Mouse (Mus musculus) embryonic facial prominence, embryonic 13.5 days (tissue): ENCODE measurements around the gene Sar1b. TPM values are rescaled to one million over a fixed set of nuclear protein-coding genes. Genes with fewer than 3 reads are reported as not detected.
"Not testable (repeated sequence)": the region's sequence is repeated elsewhere in the genome, so short reads cannot be mapped to it uniquely, and the experiment has no call there.

Experiments used
- ATAC-seq: fragments of 200-750 bp; cut with Nextera tagmentation; 2 replicates; pipeline ENCODE4 v1.8.0; 2017; ENCODE audit warnings: low read depth; ENCODE audit not compliant: insufficient number of reproducible peaks, insufficient read depth, low FRiP score, low TSS enrichment
- H3K27ac ChIP-seq: fragments of 300-500 bp; sonication (generic); 2 replicates; pipeline ENCODE4 v1.5.1; 2015; ENCODE audit warnings: moderate library complexity, mild to moderate bottlenecking, inconsistent platforms
- H3K27me3 ChIP-seq: fragments of 300-500 bp; sonication (generic); 2 replicates; pipeline ENCODE4 v1.6.1; 2015; ENCODE audit warnings: mild to moderate bottlenecking, inconsistent platforms
- H3K36me3 ChIP-seq: fragments of 300-500 bp; sonication (generic); 2 replicates; pipeline ENCODE4 v1.6.1; 2015; ENCODE audit warnings: mild to moderate bottlenecking, inconsistent platforms
- H3K4me1 ChIP-seq: fragments of 300-500 bp; sonication (generic); 2 replicates; pipeline ENCODE4 v1.6.1; 2015; ENCODE audit warnings: inconsistent platforms
- H3K4me2 ChIP-seq: fragments of 300-500 bp; sonication (generic); 2 replicates; pipeline ENCODE4 v1.6.1; 2015; ENCODE audit warnings: moderate library complexity, mild to moderate bottlenecking, inconsistent platforms
- H3K4me3 ChIP-seq: fragments of 300-500 bp; sonication (generic); 2 replicates; pipeline ENCODE4 v1.5.1; 2015; ENCODE audit warnings: mild to moderate bottlenecking, inconsistent platforms
- H3K9ac ChIP-seq: fragments of 300-500 bp; sonication (generic); 2 replicates; pipeline ENCODE4 v1.6.1; 2015; ENCODE audit warnings: mild to moderate bottlenecking, inconsistent platforms
- H3K9me3 ChIP-seq: fragments of 300-500 bp; sonication (generic); 2 replicates; pipeline ENCODE4 v1.6.1; 2016; ENCODE audit warnings: inconsistent platforms
- WGBS: fragments of 180-500 bp; shearing (Covaris S2); methylation state at CpG from one replicate; pipeline ENCODE4 v1.1.7; 2015; ENCODE audit warnings: mixed read lengths; 5-methylcytosine and 5-hydroxymethylcytosine counted together
- polyA plus RNA-seq: library from polyadenylated mRNA; unstranded; fragments of >200 nt; fragmentation: Nextera tagmentation; extraction: Ambion mirVana; gene quantifications from 2 replicates; pipeline ENCODE4 v1.2.1, GENCODE M21; 2015

Sar1b gene
- polyA plus RNA-seq, 1 experiment from 2014 or later = 96.5 TPM

- H3K27me3 ChIP-seq = peaks cover 5% of the 10 kb centered on the region; the same call in 1 of the 2 replicates
- H3K9ac ChIP-seq = no peak overlapping the region
- WGBS = 91% methylated on average over 5 of the region's 5 CpGs
- no peak for ATAC-seq
- H3K27ac ChIP-seq = no peak overlapping the region
- no peak overlapping the region for H3K4me3 ChIP-seq
- 0 out of 2 replicates have a peak, but pooled peaks cover 7% of the 10 kb centered on the region for H3K36me3 ChIP-seq
- H3K4me1 ChIP-seq = peaks cover 18% of the 10 kb centered on the region
- no peaks in the 10 kb centered on the region for H3K9me3 ChIP-seq
- H3K4me2 ChIP-seq = no peak overlapping the region
Observed at GRCm38 (mm10) chr11:51757625-51758024, 5.9 kb upstream of the Sar1b start.

DNA sequence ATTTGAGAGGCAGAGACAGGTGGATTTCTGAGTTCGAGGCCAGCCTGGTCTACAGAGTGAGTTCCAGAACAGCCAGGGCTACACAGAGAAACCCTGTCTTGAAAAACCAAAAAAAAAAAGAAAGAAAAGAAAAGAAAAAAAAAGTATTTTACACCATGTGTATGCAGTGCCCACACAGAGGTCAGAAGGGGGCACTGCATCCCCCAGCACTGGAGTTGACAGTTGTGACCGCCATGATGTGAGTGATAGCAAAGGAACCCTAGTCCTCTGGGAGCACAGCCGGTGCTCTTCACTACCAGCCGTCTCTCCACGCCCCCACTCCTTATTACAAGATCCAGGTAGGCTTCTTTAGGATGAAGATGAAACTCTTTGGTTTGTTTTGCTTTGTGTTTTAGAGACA lies 5.3 kb upstream of the Sar1b start:
- H3K4me2 ChIP-seq, H3K27me3 ChIP-seq, ATAC-seq, H3K4me3 ChIP-seq, H3K36me3 ChIP-seq, H3K9me3 ChIP-seq, H3K9ac ChIP-seq, H3K27ac ChIP-seq: not testable (repeated sequence)
- 82% methylated on average over 5 of the region's 5 CpGs for WGBS
- peaks cover 21% of the 10 kb centered on the region for H3K4me1 ChIP-seq

DNA sequence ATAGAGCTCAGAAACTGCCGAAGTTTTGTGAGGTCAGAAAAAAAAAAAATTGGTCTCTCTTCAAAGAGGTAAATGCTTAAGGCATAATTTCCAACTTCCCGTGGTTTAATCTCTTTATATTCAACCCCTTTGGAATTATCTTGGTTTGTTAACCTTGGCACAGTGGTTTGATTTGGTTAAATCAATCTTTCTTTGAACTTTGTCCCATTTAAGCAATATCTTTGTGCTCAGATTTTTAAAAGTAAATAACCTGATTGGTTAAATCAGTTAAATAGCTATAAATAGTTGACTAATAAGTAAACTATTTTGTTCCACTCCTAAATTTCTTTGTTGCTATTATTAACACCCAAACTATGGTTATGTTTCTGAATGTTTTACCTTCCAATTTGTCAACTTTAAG lies 4.2 kb upstream of the Sar1b start:
- Histone ChIP-seq H3K36me3 (no peaks in the 10 kb centered on the region), H3K27me3 (peaks cover 5% of the 10 kb centered on the region; the same call in 1 of the 2 replicates), H3K9ac (no peak overlapping the region), H3K27ac (no peak overlapping the region), H3K4me1 (peaks cover 16% of the 10 kb centered on the region), H3K4me2 (no peak overlapping the region), H3K9me3 (no peaks in the 10 kb centered on the region), H3K4me3 (no peak overlapping the region)
- WGBS = 63% methylated on average over 2 of the region's 2 CpGs
- ATAC-seq = no peak

DNA sequence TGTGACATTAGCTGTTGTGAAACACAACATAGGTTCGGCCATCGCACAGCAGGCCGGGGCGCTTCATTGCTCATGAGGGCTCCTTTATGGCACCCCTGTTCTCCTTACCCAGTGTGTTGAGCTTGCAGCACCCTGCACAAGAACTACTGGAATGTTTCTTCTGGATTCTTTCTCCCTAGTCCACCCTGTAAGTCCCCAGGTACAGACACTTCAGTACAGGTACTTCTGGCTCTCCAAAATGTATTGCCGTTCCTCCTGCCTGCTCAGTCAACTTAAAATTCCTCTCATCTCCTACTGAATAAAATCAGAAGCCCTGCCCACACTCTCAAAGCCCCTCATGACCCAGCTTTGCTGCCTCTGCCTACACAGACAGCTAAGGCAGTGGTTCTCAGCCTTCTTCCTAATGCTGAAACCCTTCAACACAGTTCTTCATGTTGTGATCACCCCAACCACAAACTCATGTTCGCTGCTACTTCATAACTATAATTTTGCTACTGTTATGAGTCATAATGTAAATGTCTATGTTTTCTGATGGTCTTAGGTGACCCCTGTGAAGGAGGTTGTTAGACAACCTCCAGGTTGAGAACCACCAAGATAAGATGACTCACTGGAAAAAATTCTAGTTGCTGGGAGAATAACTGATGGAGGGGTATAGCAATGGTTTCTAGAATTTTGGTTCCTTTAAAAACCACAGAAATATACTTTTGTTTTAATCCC lies 3.4 kb upstream of the Sar1b start:
- Histone ChIP-seq H3K9ac (no peak overlapping the region), H3K36me3 (no peaks in the 10 kb centered on the region), H3K4me3 (no peak overlapping the region), H3K9me3 (no peaks in the 10 kb centered on the region), H3K27ac (no peak overlapping the region), H3K4me1 (peaks cover 16% of the 10 kb centered on the region), H3K4me2 (no peak overlapping the region), H3K27me3 (peaks cover 5% of the 10 kb centered on the region; the same call in 1 of the 2 replicates)
- no peak for ATAC-seq
- 84% methylated on average over 6 of the region's 6 CpGs for WGBS

- Histone ChIP-seq H3K9ac (no peak overlapping the region), H3K4me1 (peaks cover 12% of the 10 kb centered on the region), H3K36me3 (no peaks in the 10 kb centered on the region), H3K27ac (no peak overlapping the region), H3K4me3 (no peak overlapping the region), H3K27me3 (peaks cover 5% of the 10 kb centered on the region; the same call in 1 of the 2 replicates), H3K9me3 (no peaks in the 10 kb centered on the region), H3K4me2 (no peak overlapping the region)
- 76% methylated on average over 5 of the region's 5 CpGs for WGBS
- no peak for ATAC-seq
Observed at GRCm38 (mm10) chr11:51761241-51761640, 2.2 kb upstream of the Sar1b start.

- Histone ChIP-seq H3K36me3 (no peaks in the 10 kb centered on the region), H3K4me1 (peaks cover 12% of the 10 kb centered on the region), H3K27ac (no peak overlapping the region), H3K9ac (peak overlapping the region; percentile 89), H3K9me3 (no peaks in the 10 kb centered on the region), H3K4me3 (peak overlapping the region; percentile 95), H3K27me3 (peaks cover 5% of the 10 kb centered on the region; the same call in 1 of the 2 replicates), H3K4me2 (peak overlapping the region; percentile 90)
- no peak for ATAC-seq
- WGBS = 5% methylated on average over 13 of the region's 13 CpGs
Observed at GRCm38 (mm10) chr11:51763955-51764354, 468 bp downstream of the Sar1b start.

DNA sequence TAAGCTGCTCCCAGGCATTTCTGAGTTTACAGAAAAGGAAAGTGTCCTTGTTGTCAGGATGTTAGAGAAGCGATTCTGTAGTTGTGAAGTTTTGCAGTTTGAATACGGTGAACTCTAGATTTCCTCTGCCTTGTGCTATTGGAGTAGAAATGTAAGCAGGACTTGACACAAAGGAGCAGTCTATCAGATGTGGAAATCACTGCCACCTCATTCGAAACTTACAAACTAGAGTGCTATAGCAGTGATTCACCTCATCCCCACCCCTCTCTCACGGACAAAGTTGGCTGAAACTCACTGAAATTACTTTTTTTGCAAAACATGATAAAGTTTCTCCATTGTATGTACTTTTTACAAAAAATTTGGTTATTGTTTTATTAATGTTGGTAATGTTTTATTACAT lies 1.3 kb downstream of the Sar1b start:
- Histone ChIP-seq H3K36me3 (0 out of 2 replicates have a peak, but pooled peaks cover 4% of the 10 kb centered on the region), H3K4me2 (peak overlapping the region; percentile 90), H3K4me1 (peaks cover 12% of the 10 kb centered on the region), H3K9me3 (no peaks in the 10 kb centered on the region), H3K27me3 (peaks cover 4% of the 10 kb centered on the region; the same call in 1 of the 2 replicates), H3K4me3 (peak overlapping the region; percentile 95), H3K9ac (no peak overlapping the region), H3K27ac (no peak overlapping the region)
- no peak for ATAC-seq
- whole genome bisulfite sequencing = 79% methylated on average over 4 of the region's 4 CpGs

DNA sequence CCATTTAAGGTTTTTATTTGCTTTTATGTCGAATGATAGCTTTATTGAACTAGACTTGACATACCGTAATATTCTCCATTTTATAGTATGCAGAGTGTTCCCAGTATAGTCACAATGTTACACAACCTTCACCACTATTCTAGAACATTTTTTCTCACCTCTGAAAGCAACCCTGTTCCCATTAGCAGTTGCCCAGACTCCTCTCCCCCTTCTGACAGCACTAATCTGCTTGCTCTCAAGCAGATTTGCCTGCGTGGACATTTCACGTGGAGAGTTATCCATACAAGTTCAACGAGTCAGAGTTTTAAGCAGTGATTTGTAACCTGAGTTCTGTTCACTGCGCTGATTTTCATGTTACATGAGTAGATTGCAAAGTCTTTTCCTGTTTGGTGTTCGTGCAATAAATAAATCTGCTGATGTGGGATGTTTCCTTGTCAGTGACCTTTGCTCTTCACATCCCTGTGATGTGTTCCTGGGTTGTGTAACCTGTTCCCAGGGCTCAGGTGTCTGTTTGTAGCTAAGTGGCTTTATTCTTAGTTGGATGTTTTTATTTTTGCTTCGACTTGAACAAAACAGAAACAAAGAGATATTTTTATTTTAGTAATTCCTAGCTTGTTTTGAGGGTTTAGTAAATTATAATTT lies 4.2 kb downstream of the Sar1b start:
- Histone ChIP-seq H3K4me3 (no peak overlapping the region), H3K9me3 (no peaks in the 10 kb centered on the region), H3K27ac (no peak overlapping the region), H3K36me3 (0 out of 2 replicates have a peak, but pooled peaks cover 4% of the 10 kb centered on the region), H3K4me1 (peaks cover 12% of the 10 kb centered on the region), H3K4me2 (no peak overlapping the region), H3K9ac (no peak overlapping the region), H3K27me3 (no peaks in the 10 kb centered on the region)
- ATAC-seq = no peak
- 74% methylated on average over 8 of the region's 8 CpGs for WGBS

DNA sequence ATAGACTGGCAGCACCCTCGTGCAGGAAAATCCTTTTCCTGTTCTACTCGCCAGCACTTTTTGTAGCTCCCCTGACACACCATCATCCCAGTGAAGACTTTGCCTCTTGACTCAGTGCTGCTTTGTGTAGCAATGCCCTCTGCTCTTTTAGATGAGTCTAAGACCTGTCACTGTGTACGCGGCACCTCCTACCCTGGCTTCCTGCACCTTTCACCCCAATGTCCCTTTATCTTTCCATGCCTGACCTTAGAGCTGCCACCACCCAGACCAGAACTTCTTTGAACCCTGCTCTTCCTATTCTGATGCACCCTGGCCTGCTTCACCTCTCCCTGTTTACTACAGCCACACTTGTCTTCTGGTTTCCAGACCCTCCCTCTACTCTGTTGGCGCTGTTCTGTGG lies 4.8 kb downstream of the Sar1b start:
- H3K27ac ChIP-seq = no peak overlapping the region
- peaks cover 8% of the 10 kb centered on the region for H3K4me1 ChIP-seq
- H3K4me2 ChIP-seq = no peak overlapping the region
- H3K4me3 ChIP-seq = no peak overlapping the region
- ATAC-seq = no peak
- 0 out of 2 replicates have a peak, but pooled peaks cover 4% of the 10 kb centered on the region for H3K36me3 ChIP-seq
- no peaks in the 10 kb centered on the region for H3K9me3 ChIP-seq
- H3K9ac ChIP-seq = no peak overlapping the region
- WGBS = 76% methylated on average over 5 of the region's 5 CpGs
- no peaks in the 10 kb centered on the region for H3K27me3 ChIP-seq

DNA sequence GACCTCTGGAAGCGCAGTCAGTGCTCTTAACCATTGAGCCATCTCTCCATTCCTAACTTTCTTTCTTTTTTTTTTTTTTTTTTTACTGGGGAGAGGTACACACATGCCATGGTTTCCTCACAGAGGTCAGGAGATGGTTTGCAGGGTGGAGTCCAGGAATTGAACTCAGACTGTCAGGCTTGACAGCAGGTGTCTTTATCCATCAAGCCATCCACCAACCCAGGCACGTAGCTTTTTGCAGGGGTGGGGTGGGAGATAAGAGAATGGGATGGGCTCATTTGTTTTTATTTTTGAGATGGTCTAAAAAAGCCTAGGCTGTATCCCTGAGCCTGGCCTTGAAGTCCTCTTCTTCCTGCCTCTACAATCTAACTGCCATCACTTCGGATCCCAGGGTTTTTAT lies 12.0 kb downstream of the Sar1b start:
- Histone ChIP-seq H3K27me3 (no peaks in the 10 kb centered on the region), H3K36me3 (peaks cover 10% of the 10 kb centered on the region), H3K4me3 (no peak overlapping the region), H3K4me2 (no peak overlapping the region), H3K9ac (no peak overlapping the region), H3K4me1 (no peaks in the 10 kb centered on the region), H3K9me3 (no peaks in the 10 kb centered on the region), H3K27ac (no peak overlapping the region)
- 93% methylated on average over 3 of the region's 3 CpGs for WGBS
- ATAC-seq = no peak

GRCm38 (mm10) chr11:51777478-51777877 lies 14.0 kb downstream of the Sar1b start:
- H3K27ac ChIP-seq = no peak overlapping the region
- H3K27me3 ChIP-seq = no peaks in the 10 kb centered on the region
- H3K4me1 ChIP-seq = no peaks in the 10 kb centered on the region
- no peak overlapping the region for H3K9ac ChIP-seq
- H3K36me3 ChIP-seq = peaks cover 27% of the 10 kb centered on the region
- ATAC-seq = no peak
- H3K9me3 ChIP-seq = no peaks in the 10 kb centered on the region
- no peak overlapping the region for H3K4me2 ChIP-seq
- WGBS = 93% methylated on average over 5 of the region's 5 CpGs
- no peak overlapping the region for H3K4me3 ChIP-seq

- Histone ChIP-seq H3K27me3 (no peaks in the 10 kb centered on the region), H3K4me3 (no peak overlapping the region), H3K4me1 (no peaks in the 10 kb centered on the region), H3K27ac (no peak overlapping the region), H3K36me3 (peaks cover 52% of the 10 kb centered on the region), H3K4me2 (no peak overlapping the region), H3K9ac (no peak overlapping the region), H3K9me3 (no peaks in the 10 kb centered on the region)
- no peak for ATAC-seq
- 92% methylated on average over 9 of the region's 9 CpGs for WGBS
Observed at GRCm38 (mm10) chr11:51780773-51781267, 17.3 kb downstream of the Sar1b start.
